In genomic region chr10:40459141-40459540, GRCm38 (mm10) we compare ENCODE assay signal across 15 mouse cellular contexts.
"Had no signal": no experiment of that assay in that cellular context is flagged by ENCODE, and none has a peak within 500 bp of the region (broad histone marks: within the 10 kb centered on the region; RNA-seq: fewer than 3 reads in every experiment).

No protein-coding gene starts in this region.

- DNase-seq: heart, postnatal 14 days; heart, postnatal 36 days; heart, postnatal 4 days; kidney, adult 11 months; kidney, adult 18-20 months; kidney, adult 2 months; kidney, adult 8-10 months; kidney, adult 9 months; kidney, postnatal 10 days; kidney, postnatal 14 days; kidney, postnatal 25 days; kidney, postnatal 36 days; kidney, postnatal 4 days; layer of hippocampus, adult 9-11 months; layer of hippocampus, postnatal 36 days had no signal
